ENCODE assay signal across 28 mouse cellular contexts in the genomic region with DNA sequence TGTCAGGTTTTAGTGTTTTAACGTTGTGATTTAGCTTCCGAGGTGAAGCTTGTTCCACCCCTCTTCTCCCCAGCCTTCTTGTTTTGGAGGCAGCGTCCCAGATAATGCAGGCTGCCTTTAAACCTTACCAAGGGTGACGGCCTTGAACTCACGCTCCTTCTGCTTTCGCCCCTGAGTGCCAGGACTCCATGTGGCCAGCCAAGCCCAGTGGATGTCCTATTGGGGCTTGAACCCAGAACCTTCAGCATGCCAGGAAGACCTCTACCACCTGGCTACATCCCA.
DNase-seq lines count a peak whose midpoint lies in the region; ATAC-seq and TF ChIP-seq lines count a peak whose summit lies in the region.
"Had no signal": no experiment of that assay in that cellular context is flagged by ENCODE, and none has a peak within 500 bp of the region (broad histone marks: within the 10 kb centered on the region; RNA-seq: fewer than 3 reads in every experiment).

No protein-coding gene starts in this region.

- no peak for TF ChIP-seq POLR2A in CH12.LX (IDR thresholded peaks at IDR 0.05; ENCODE audit: low read depth, low read length)

- no peak for TF ChIP-seq RAD21 in CH12.LX (IDR thresholded peaks at IDR 0.05; ENCODE audit: low read depth, low read length)

- in situ Hi-C loops in CH12.LX (cut with MboI; ENCODE audit: low pct_ligation_motif_present, low pct_unique_long_range_greater_than_20kb, low sequenced_read_pairs), result no loop called here

- H3K9me3 ChIP-seq in kidney, embryonic 15.5 days (replicated peaks), result no peaks in the 10 kb centered on the region
- no peaks in the 10 kb centered on the region for H3K9me3 ChIP-seq in CH12.LX (replicated peaks; ENCODE audit: low read length)
- H3K9me3 ChIP-seq in limb, embryonic 13.5 days, result no peaks in the 10 kb centered on the region
- H3K9me3 ChIP-seq: forebrain, embryonic 13.5 days; heart, embryonic 13.5 days; neural tube, embryonic 12.5 days had no signal

- H3K9ac ChIP-seq in kidney, embryonic 15.5 days, result no peak overlapping the region
- peak overlapping the region; percentile 47 for H3K9ac ChIP-seq in CH12.LX (ENCODE audit: insufficient read depth, low read depth)
- no peak overlapping the region for H3K9ac ChIP-seq in limb, embryonic 13.5 days
- H3K9ac ChIP-seq: forebrain, embryonic 13.5 days; heart, embryonic 13.5 days; hindbrain, embryonic 14.5 days; neural tube, embryonic 12.5 days had no signal

- no peaks in the 10 kb centered on the region for H3K36me3 ChIP-seq in kidney, embryonic 15.5 days
- H3K36me3 ChIP-seq in CH12.LX (replicated peaks in 1 of 2; ENCODE audit: control insufficient read depth in 1 of 2, insufficient read depth in 1 of 2, low read length in 1 of 2), result peaks cover 6 to 23% of the 10 kb centered on the region in 2 experiments
- no peaks in the 10 kb centered on the region for H3K36me3 ChIP-seq in limb, embryonic 13.5 days
- H3K36me3 ChIP-seq: neural tube, embryonic 12.5 days had no signal

- no peak for TF ChIP-seq CTCF in CH12.LX (conservative IDR thresholded peaks at IDR 0.05 in 1 of 2, IDR thresholded peaks at IDR 0.05 in 1 of 2; ENCODE audit: low read depth in 2 of 2, low read length in 2 of 2)

- H3K4me2 ChIP-seq in kidney, embryonic 15.5 days, result no peak overlapping the region
- peak overlapping the region; percentile 97 for H3K4me2 ChIP-seq in CH12.LX (ENCODE audit: insufficient read depth, low read depth, poor library complexity, severe bottlenecking)
- peak overlapping the region; percentile 11; the same call in 1 of the 2 replicates for H3K4me2 ChIP-seq in limb, embryonic 13.5 days (replicated peaks)
- H3K4me2 ChIP-seq: forebrain, embryonic 13.5 days; heart, embryonic 13.5 days; hindbrain, embryonic 14.5 days; liver, embryonic 11.5 days; midbrain, embryonic 11.5 days; neural tube, embryonic 12.5 days had no signal

- peak; percentile 12 for DNase-seq in adrenal gland, postnatal 25 days
- DNase-seq in adrenal gland, postnatal 4 days (ENCODE audit: low spot score in 2 of 2), result no peak
- DNase-seq in kidney, adult 11 months, result no peak
- DNase-seq in CH12.LX (ENCODE audit: extremely low read depth), result no peak
- no peak for DNase-seq in retina, embryonic 14.5 days (ENCODE audit: low spot score)
- DNase-seq: cerebellum, adult 11 months; cerebellum, adult 9-10 months; cerebellum, postnatal 36 days; gastrocnemius, postnatal 36 days; heart, adult 2 months; heart, postnatal 10 days; kidney, postnatal 36 days; layer of hippocampus, postnatal 36 days; left cerebral cortex, postnatal 4 days; lung, postnatal 36 days; right cerebral cortex, postnatal 4 days; thymus, postnatal 4 days had no signal

- H3K27ac ChIP-seq in kidney, embryonic 15.5 days, result 0 out of 2 replicates have a peak overlapping the region, but pooled peaks have one; percentile 22
- peak overlapping the region; percentile 69 for H3K27ac ChIP-seq in CH12.LX (ENCODE audit: insufficient read depth, low read depth)
- peak overlapping the region; percentile 33; the same call in 1 of the 2 replicates for H3K27ac ChIP-seq in limb, embryonic 13.5 days
- H3K27ac ChIP-seq: forebrain, embryonic 13.5 days; heart, adult 2 months; heart, embryonic 13.5 days; hindbrain, embryonic 14.5 days; neural tube, embryonic 12.5 days; stomach, postnatal 0 days had no signal

- dilution Hi-C loops in CH12.LX (cut with MboI; ENCODE audit: extremely low pct_ligation_motif_present, extremely low pct_unique_long_range_greater_than_20kb, low sequenced_read_pairs), result no loop called here

- no peak for ATAC-seq in kidney, embryonic 15.5 days (replicated peaks; ENCODE audit: low FRiP score)
- ATAC-seq in limb, embryonic 13.5 days (ENCODE audit: low FRiP score, low read depth), result no peak
- ATAC-seq: forebrain, embryonic 13.5 days; intestine, postnatal 0 days; midbrain, embryonic 16.5 days had no signal

- peaks cover 19% of the 10 kb centered on the region for H3K79me2 ChIP-seq in CH12.LX (replicated peaks; ENCODE audit: control insufficient read depth, extremely low read depth, insufficient read depth, poor library complexity, severe bottlenecking)

- H3K4me3 ChIP-seq in kidney, embryonic 15.5 days (replicated peaks), result no peak overlapping the region
- H3K4me3 ChIP-seq in CH12.LX (replicated peaks in 1 of 3; ENCODE audit: low read depth in 2 of 3, low read length in 2 of 3, poor library complexity in 1 of 3), result no peak overlapping the region
- no peak overlapping the region for H3K4me3 ChIP-seq in limb, embryonic 13.5 days
- H3K4me3 ChIP-seq: forebrain, embryonic 13.5 days; heart, adult 2 months; heart, embryonic 13.5 days; neural tube, embryonic 12.5 days had no signal

- H3K4me1 ChIP-seq in kidney, embryonic 15.5 days, result peaks cover 13% of the 10 kb centered on the region
- peaks cover 7 to 22% of the 10 kb centered on the region in 2 experiments for H3K4me1 ChIP-seq in CH12.LX (ENCODE audit: control insufficient read depth in 1 of 2, insufficient read depth in 2 of 2)
- peaks cover 18% of the 10 kb centered on the region for H3K4me1 ChIP-seq in limb, embryonic 13.5 days
- H3K4me1 ChIP-seq: forebrain, embryonic 13.5 days; neural tube, embryonic 12.5 days had no signal

- no peaks in the 10 kb centered on the region for H3K27me3 ChIP-seq in kidney, embryonic 15.5 days
- H3K27me3 ChIP-seq in CH12.LX (replicated peaks), result no peaks in the 10 kb centered on the region
- H3K27me3 ChIP-seq in limb, embryonic 13.5 days, result no peaks in the 10 kb centered on the region
- H3K27me3 ChIP-seq: forebrain, embryonic 13.5 days; heart, embryonic 13.5 days; neural tube, embryonic 12.5 days had no signal

- TF ChIP-seq EP300 in CH12.LX (IDR thresholded peaks at IDR 0.05; ENCODE audit: low read length), result no peak

- WGBS in kidney, embryonic 15.5 days, result 48% methylated on average over 6 of the region's 6 CpGs
- WGBS in limb, embryonic 13.5 days, result 74% methylated on average over 6 of the region's 6 CpGs

TF ChIP-seq in CH12.LX, 34 proteins besides CTCF, POLR2A, EP300 and RAD21:
- TF ChIP-seq USF1 (IDR thresholded peaks at IDR 0.05; ENCODE audit: low read depth, low read length) (no peak), NRF1 (IDR thresholded peaks at IDR 0.05; ENCODE audit: low read depth, low read length) (no peak)
TF ChIP-seq in CH12.LX: peak in this region for 0.
